In genomic region chrX:61185458-61185857, GRCm38 (mm10) we compare ENCODE assay signal across 40 mouse cellular contexts. TPM values are rescaled to one million over a fixed set of nuclear protein-coding genes. Genes with fewer than 3 reads are reported as not detected.
"Had no signal": no experiment of that assay in that cellular context is flagged by ENCODE, and none has a peak within 500 bp of the region (broad histone marks: within the 10 kb centered on the region; RNA-seq: fewer than 3 reads in every experiment).

TSS of gene Cdr1 (minus strand) at chrX:61185558.

- DNase-seq: gastrocnemius, postnatal 14 days; gastrocnemius, postnatal 36 days; heart, adult 11 months; heart, postnatal 10 days; heart, postnatal 4 days; kidney, adult 11 months; kidney, adult 2 months; kidney, adult 9 months; kidney, postnatal 14 days; kidney, postnatal 36 days; layer of hippocampus, adult 9-11 months; layer of hippocampus, postnatal 36 days; left cerebral cortex, postnatal 4 days had no signal

- H3K4me2 ChIP-seq: heart, embryonic 12.5 days; hindbrain, embryonic 12.5 days; hindbrain, embryonic 14.5 days; kidney, embryonic 15.5 days; limb, embryonic 13.5 days; limb, embryonic 15.5 days; liver, embryonic 12.5 days had no signal

- H3K9me3 ChIP-seq: heart, embryonic 10.5 days; limb, embryonic 13.5 days; limb, embryonic 15.5 days had no signal

- ATAC-seq: hindbrain, embryonic 16.5 days; intestine, embryonic 16.5 days; liver, embryonic 12.5 days had no signal

- H3K27me3 ChIP-seq: heart, embryonic 12.5 days; hindbrain, embryonic 12.5 days; kidney, embryonic 15.5 days; limb, embryonic 13.5 days; limb, embryonic 15.5 days; liver, embryonic 12.5 days had no signal

- H3K4me1 ChIP-seq: heart, embryonic 10.5 days; heart, embryonic 12.5 days; hindbrain, embryonic 10.5 days; hindbrain, embryonic 12.5 days; kidney, embryonic 15.5 days; limb, embryonic 13.5 days; limb, embryonic 15.5 days; liver, embryonic 12.5 days had no signal

- H3K9ac ChIP-seq: heart, embryonic 12.5 days; hindbrain, embryonic 12.5 days; hindbrain, embryonic 14.5 days; kidney, embryonic 15.5 days; limb, embryonic 13.5 days; limb, embryonic 15.5 days; liver, embryonic 12.5 days had no signal

- H3K36me3 ChIP-seq: heart, embryonic 10.5 days; heart, embryonic 12.5 days; hindbrain, embryonic 10.5 days; hindbrain, embryonic 12.5 days; kidney, embryonic 15.5 days; limb, embryonic 13.5 days; limb, embryonic 15.5 days; liver, embryonic 12.5 days had no signal

- H3K27ac ChIP-seq: heart, embryonic 10.5 days; hindbrain, embryonic 10.5 days; hindbrain, embryonic 12.5 days; hindbrain, embryonic 14.5 days; kidney, embryonic 15.5 days; kidney, postnatal 0 days; limb, embryonic 13.5 days; limb, embryonic 15.5 days; liver, embryonic 12.5 days had no signal

- H3K4me3 ChIP-seq: heart, embryonic 10.5 days; heart, embryonic 12.5 days; hindbrain, embryonic 10.5 days; hindbrain, embryonic 12.5 days; kidney, embryonic 15.5 days; limb, embryonic 13.5 days; limb, embryonic 15.5 days; liver, embryonic 12.5 days had no signal

RNA-seq across cellular contexts. Expression of gene Cdr1, which starts in this region (rescaled TPM):
- total RNA-seq: gastrocnemius, adult 18-20 months; gastrocnemius, adult 8-10 months; gastrocnemius, postnatal 14 days; gastrocnemius, postnatal 36 days; heart, adult 8-10 months; heart, postnatal 10 days; heart, postnatal 25 days; heart, postnatal 4 days; layer of hippocampus, adult 18-20 months; layer of hippocampus, postnatal 14 days; layer of hippocampus, postnatal 36 days; left cerebral cortex, adult 18-20 months; left cerebral cortex, adult 8-10 months; left cerebral cortex, postnatal 10 days; left cerebral cortex, postnatal 25 days; left cerebral cortex, postnatal 4 days; liver, adult 2 months had no signal
- polyA plus RNA-seq: gonadal fat pad, adult 2 months; heart, embryonic 10.5 days; heart, embryonic 12.5 days; heart, embryonic 14.5 days; heart, embryonic 16.5 days; hindbrain, embryonic 14.5 days; hindbrain, embryonic 16.5 days; intestine, embryonic 16.5 days; kidney, adult 2 months; kidney, embryonic 15.5 days; kidney, postnatal 0 days; large intestine, adult 2 months; limb, embryonic 13.5 days; limb, embryonic 15.5 days; liver, adult 2 months; liver, embryonic 12.5 days had no signal
